Comparison of ENCODE assay signal across 8 mouse cellular contexts in genomic region chr17:33779271-33779966, GRCm38 (mm10). TPM values are rescaled to one million over a fixed set of nuclear protein-coding genes. Genes with fewer than 3 reads are reported as not detected.
DNase-seq lines count a peak whose midpoint lies in the region; ATAC-seq and TF ChIP-seq lines count a peak whose summit lies in the region.

No protein-coding gene starts in this region.

- H3K27ac ChIP-seq in small intestine, adult 2 months (ENCODE audit: insufficient read depth, low read depth, low read length): peak overlapping the region; percentile 38

- TF ChIP-seq CTCF in small intestine, adult 2 months (IDR thresholded peaks at IDR 0.05; ENCODE audit: extremely low read depth, insufficient read length, insufficient replicate concordance, low read depth, low read length): no peak

- H3K27me3 ChIP-seq in small intestine, adult 2 months (ENCODE audit: control insufficient read depth, insufficient read depth, low read length): no peaks in the 10 kb centered on the region

- H3K36me3 ChIP-seq in small intestine, adult 2 months (ENCODE audit: control insufficient read depth, insufficient read depth, low read length): peaks cover 4% of the 10 kb centered on the region; the same call in 1 of the 2 replicates

- no peak for ATAC-seq in erythroblast, adult 5-6 weeks (replicated peaks; ENCODE audit: low FRiP score, poor library complexity, severe bottlenecking)

- peaks cover 39% of the 10 kb centered on the region for H3K4me1 ChIP-seq in small intestine, adult 2 months (ENCODE audit: control insufficient read depth, insufficient read depth, insufficient read length, low read length)

- peak overlapping the region; percentile 13 for H3K4me3 ChIP-seq in small intestine, adult 2 months (ENCODE audit: low read depth, low read length)

- 17% methylated on average over 9 of the region's 9 CpGs for WGBS in small intestine, adult 2 months

- TF ChIP-seq POLR2A in small intestine, adult 2 months (IDR thresholded peaks at IDR 0.05; ENCODE audit: low read depth, low read length): no peak; the same call in 1 of the 2 replicates

- peak; percentile 89 for DNase-seq in adrenal gland, adult 8-10 months
- DNase-seq in embryo, embryonic 10.5 days (ENCODE audit: low spot score): peak; percentile 84
- peak; percentile 98 for DNase-seq in gastrocnemius, postnatal 10 days
- peak; percentile 88 for DNase-seq in hindlimb bud, embryonic 11.5 days (ENCODE audit: extremely low spot score, low read depth, low spot score)
- peak; percentile 73 to 78 for DNase-seq in left cerebral cortex, adult 18-20 months (ENCODE audit: low spot score in 2 of 2)
- DNase-seq in lung, postnatal 14 days: peak; percentile 95

RNA-seq across cellular contexts. Expression of gene Angptl4, which starts 2.2 kb away (rescaled TPM):
- total RNA-seq in adrenal gland, adult 8-10 months (2022): 10 to 100 TPM; 37.2 to 78.4 (median 46.3) TPM
- total RNA-seq in gastrocnemius, postnatal 10 days (2021): 10 to 100 TPM; 22.7 to 36.0 TPM
- 1 to 10 TPM; 1.4 to 2.2 TPM for total RNA-seq in left cerebral cortex, adult 18-20 months (2021)
- polyA plus RNA-seq in small intestine, adult 2 months (2012; rRNA removed): 14.7 and 57.3 TPM in 2 replicates
- 0.96 and 1.5 TPM in 2 replicates for total RNA-seq in erythroblast, adult 5-6 weeks (2015; ENCODE audit: low replicate concordance)
- total RNA-seq in erythroblast, adult 5-6 weeks (2017; ENCODE audit: low replicate concordance): 1.1 and 4.3 TPM in 2 replicates

RNA-seq across cellular contexts. Expression of gene Rab11b, which starts 19.1 kb away (rescaled TPM):
- 100 to 1,000 TPM; 251 to 297 (median 270) TPM for total RNA-seq in adrenal gland, adult 8-10 months (2022)
- 100 to 1,000 TPM; 166 to 186 TPM for total RNA-seq in gastrocnemius, postnatal 10 days (2021)
- total RNA-seq in left cerebral cortex, adult 18-20 months (2021): 100 to 1,000 TPM; 359 to 382 TPM
- polyA plus RNA-seq in small intestine, adult 2 months (2012; rRNA removed): 171 and 431 TPM in 2 replicates
- total RNA-seq in erythroblast, adult 5-6 weeks (2015; ENCODE audit: low replicate concordance): 43.9 and 50.9 TPM in 2 replicates
- 28.1 and 36.7 TPM in 2 replicates for total RNA-seq in erythroblast, adult 5-6 weeks (2017; ENCODE audit: low replicate concordance)

RNA-seq across cellular contexts. Expression of gene Kank3, which starts 30.9 kb away (rescaled TPM):
- total RNA-seq in adrenal gland, adult 8-10 months (2022): 100 to 1,000 TPM in 3 of 4 experiments, 10 to 100 TPM in 1; 69.8 to 130 (median 111) TPM
- total RNA-seq in gastrocnemius, postnatal 10 days (2021): 10 to 100 TPM; 27.6 to 33.3 TPM
- total RNA-seq in left cerebral cortex, adult 18-20 months (2021): 10 to 100 TPM; 27.5 to 32.7 TPM
- polyA plus RNA-seq in small intestine, adult 2 months (2012; rRNA removed): 20.6 and 21.1 TPM in 2 replicates
- not detected in 2 replicates for total RNA-seq in erythroblast, adult 5-6 weeks (2015; ENCODE audit: low replicate concordance)
- 0.42 and 1.3 TPM in 2 replicates for total RNA-seq in erythroblast, adult 5-6 weeks (2017; ENCODE audit: low replicate concordance)

RNA-seq across cellular contexts. Expression of gene Rps28, which starts 44.9 kb away (rescaled TPM):
- total RNA-seq in adrenal gland, adult 8-10 months (2022): 1,000 to 10,000 TPM; 1,538 to 1,820 (median 1,607) TPM
- total RNA-seq in gastrocnemius, postnatal 10 days (2021): 1,000 to 10,000 TPM; 1,176 to 1,238 TPM
- total RNA-seq in left cerebral cortex, adult 18-20 months (2021): 100 to 1,000 TPM; 702 to 765 TPM
- 296 and 444 TPM in 2 replicates for polyA plus RNA-seq in small intestine, adult 2 months (2012; rRNA removed)
- total RNA-seq in erythroblast, adult 5-6 weeks (2015; ENCODE audit: low replicate concordance): 216 and 275 TPM in 2 replicates
- 302 and 335 TPM in 2 replicates for total RNA-seq in erythroblast, adult 5-6 weeks (2017; ENCODE audit: low replicate concordance)

RNA-seq across cellular contexts. Expression of gene Ndufa7, which starts 45.0 kb away (rescaled TPM):
- total RNA-seq in adrenal gland, adult 8-10 months (2022): 100 to 1,000 TPM; 371 to 504 (median 430) TPM
- total RNA-seq in gastrocnemius, postnatal 10 days (2021): 100 to 1,000 TPM; 322 to 360 TPM
- 100 to 1,000 TPM; 194 to 196 TPM for total RNA-seq in left cerebral cortex, adult 18-20 months (2021)
- polyA plus RNA-seq in small intestine, adult 2 months (2012; rRNA removed): 337 and 417 TPM in 2 replicates
- 50.6 and 57.5 TPM in 2 replicates for total RNA-seq in erythroblast, adult 5-6 weeks (2015; ENCODE audit: low replicate concordance)
- 35.4 and 46.6 TPM in 2 replicates for total RNA-seq in erythroblast, adult 5-6 weeks (2017; ENCODE audit: low replicate concordance)

Comparison
In these comparisons a context has a peak if more than half of its experiments do, and no peak if none do; other contexts are left out.
1. RNA of gene Angptl4, which starts 2.2 kb away (total RNA-seq): 37.2 to 78.4 TPM in adrenal gland, adult 8-10 months and 22.7 to 36.0 TPM in gastrocnemius, postnatal 10 days; 0.96 to 4.3 TPM in erythroblast, adult 5-6 weeks and 1.4 to 2.2 TPM in left cerebral cortex, adult 18-20 months; every median in the first group is over 4 times any median in the second.
2. RNA of gene Kank3, which starts 30.9 kb away (total RNA-seq): 69.8 to 130 TPM in adrenal gland, adult 8-10 months, 27.6 to 33.3 TPM in gastrocnemius, postnatal 10 days and 27.5 to 32.7 TPM in left cerebral cortex, adult 18-20 months; 0.42 to 1.3 TPM in erythroblast, adult 5-6 weeks; every median in the first group is over 10 times any median in the second.
3. Peak in every context shown above with its lines, with median percentiles within 50 percentile points of each other: DNase-seq.